Mouse (Mus musculus) liver, embryonic 14.5 days (tissue): ENCODE measurements around the gene Carmil2.
A peak's percentile ranks its signal among the peaks of the same experiment; 100 is the strongest.

Experiments used
- CTCF ChIP-seq: IDR thresholded peaks from 2 replicates; pipeline ENCODE4 v1.5.1; 2016; ENCODE audit warnings: antibody characterized with exemption, low read depth, control low read depth
- EP300 ChIP-seq: IDR thresholded peaks from 2 replicates; pipeline ENCODE4 v1.6.1; 2016; ENCODE audit warnings: antibody characterized with exemption, low read depth

DNA sequence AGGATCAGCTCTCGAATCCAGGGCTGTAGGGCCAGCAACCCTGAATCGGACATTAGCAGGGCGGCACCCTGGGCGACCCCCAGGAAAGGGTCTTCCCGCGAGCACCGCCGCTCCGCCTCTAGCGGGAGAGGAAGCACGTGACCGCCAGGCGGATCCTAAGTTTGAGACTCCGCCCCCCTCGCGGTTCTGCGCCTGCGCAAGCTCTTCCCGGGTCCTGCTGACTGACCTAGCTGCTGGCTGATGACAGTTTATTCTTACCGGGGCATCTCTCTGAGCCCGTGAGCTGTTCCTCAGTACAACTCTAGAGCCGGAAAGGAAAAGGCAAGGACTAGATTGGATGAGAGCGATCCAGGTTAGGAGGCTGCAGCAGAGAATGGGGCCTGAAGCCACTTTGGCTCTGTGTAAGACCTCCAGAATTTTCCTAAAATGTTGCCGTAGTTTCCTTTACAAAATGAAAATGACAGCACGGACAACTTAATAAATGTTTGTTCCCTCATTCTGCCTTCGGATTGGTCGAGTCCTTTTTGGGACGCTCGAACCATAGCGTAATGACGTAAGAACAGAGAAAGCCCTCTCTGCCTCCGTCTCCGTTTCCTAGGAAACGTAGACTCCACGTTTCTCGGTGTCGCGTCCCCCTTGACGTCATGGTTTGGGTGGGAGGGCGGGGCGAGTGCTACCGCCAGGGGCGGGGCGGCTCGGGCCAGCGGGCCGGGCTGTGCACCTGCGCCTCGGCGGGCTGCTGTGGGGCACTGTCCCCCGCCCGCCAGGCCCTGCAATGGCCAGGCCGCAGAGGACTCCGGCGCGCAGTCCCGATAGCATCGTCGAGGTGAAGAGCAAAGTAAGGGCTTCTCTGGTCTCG is 15.1 kb downstream of the Carmil2 start, which contains the start of the genes Acd and Pard6a:
- 0 out of 2 replicates have a peak, but pooled peaks have one; percentile 16 for TF ChIP-seq CTCF
- TF ChIP-seq EP300, result no peak
